Mouse (Mus musculus) heart, embryonic 13.5 days (tissue): ENCODE results near the gene Rtp4. TPM values are rescaled to one million over a fixed set of nuclear protein-coding genes. Genes with fewer than 3 reads are reported as not detected.

ENCODE experiments used
- ATAC-seq: fragments of 200-750 bp; cut with Nextera tagmentation; 2 replicates; pipeline ENCODE4 v1.8.0; 2017; ENCODE audit warnings: moderate TSS enrichment; ENCODE audit not compliant: insufficient number of reproducible peaks, low FRiP score, low TSS enrichment; ENCODE audit errors: extremely low read depth
- H3K27ac ChIP-seq: fragments of 300-500 bp; sonication (generic); replicated peaks from 2 replicates; pipeline ENCODE4 v1.5.1; 2015; ENCODE audit warnings: moderate library complexity, mild to moderate bottlenecking, inconsistent platforms
- H3K27me3 ChIP-seq: fragments of 300-500 bp; sonication (generic); replicated peaks from 2 replicates; pipeline ENCODE4 v1.6.1; 2015; ENCODE audit warnings: mild to moderate bottlenecking, inconsistent platforms
- H3K36me3 ChIP-seq: fragments of 300-500 bp; sonication (generic); 2 replicates; pipeline ENCODE4 v1.6.1; 2015; ENCODE audit warnings: mild to moderate bottlenecking, inconsistent platforms
- H3K4me1 ChIP-seq: fragments of 300-500 bp; sonication (generic); 2 replicates; pipeline ENCODE4 v1.6.1; 2015; ENCODE audit warnings: inconsistent platforms
- H3K4me2 ChIP-seq: fragments of 300-500 bp; sonication (generic); 2 replicates; pipeline ENCODE4 v1.6.1; 2015; ENCODE audit warnings: inconsistent platforms, mild to moderate bottlenecking, moderate library complexity
- H3K4me3 ChIP-seq: fragments of 300-500 bp; sonication (generic); 2 replicates; pipeline ENCODE4 v1.5.1; 2015; ENCODE audit warnings: moderate library complexity, mild to moderate bottlenecking, inconsistent platforms
- H3K9ac ChIP-seq: fragments of 300-500 bp; sonication (generic); 2 replicates; pipeline ENCODE4 v1.6.1; 2015; ENCODE audit warnings: inconsistent platforms, mild to moderate bottlenecking, moderate library complexity
- H3K9me3 ChIP-seq: fragments of 300-500 bp; sonication (generic); 2 replicates; pipeline ENCODE4 v1.6.1; 2016; ENCODE audit warnings: inconsistent platforms
- WGBS: fragments of 180-500 bp; shearing (Covaris S2); methylation state at CpG from one replicate; pipeline ENCODE4 v1.1.7; 2015; ENCODE audit warnings: mixed read lengths; 5-methylcytosine and 5-hydroxymethylcytosine counted together
- polyA plus RNA-seq: library from polyadenylated mRNA; unstranded; fragments of >200 nt; fragmentation: Nextera tagmentation; extraction: Ambion mirVana; gene quantifications from 2 replicates; pipeline ENCODE4 v1.2.1, GENCODE M21; 2015

Rtp4 gene
- polyA plus RNA-seq, 1 experiment from 2014 or later, result 9.3 TPM

DNA sequence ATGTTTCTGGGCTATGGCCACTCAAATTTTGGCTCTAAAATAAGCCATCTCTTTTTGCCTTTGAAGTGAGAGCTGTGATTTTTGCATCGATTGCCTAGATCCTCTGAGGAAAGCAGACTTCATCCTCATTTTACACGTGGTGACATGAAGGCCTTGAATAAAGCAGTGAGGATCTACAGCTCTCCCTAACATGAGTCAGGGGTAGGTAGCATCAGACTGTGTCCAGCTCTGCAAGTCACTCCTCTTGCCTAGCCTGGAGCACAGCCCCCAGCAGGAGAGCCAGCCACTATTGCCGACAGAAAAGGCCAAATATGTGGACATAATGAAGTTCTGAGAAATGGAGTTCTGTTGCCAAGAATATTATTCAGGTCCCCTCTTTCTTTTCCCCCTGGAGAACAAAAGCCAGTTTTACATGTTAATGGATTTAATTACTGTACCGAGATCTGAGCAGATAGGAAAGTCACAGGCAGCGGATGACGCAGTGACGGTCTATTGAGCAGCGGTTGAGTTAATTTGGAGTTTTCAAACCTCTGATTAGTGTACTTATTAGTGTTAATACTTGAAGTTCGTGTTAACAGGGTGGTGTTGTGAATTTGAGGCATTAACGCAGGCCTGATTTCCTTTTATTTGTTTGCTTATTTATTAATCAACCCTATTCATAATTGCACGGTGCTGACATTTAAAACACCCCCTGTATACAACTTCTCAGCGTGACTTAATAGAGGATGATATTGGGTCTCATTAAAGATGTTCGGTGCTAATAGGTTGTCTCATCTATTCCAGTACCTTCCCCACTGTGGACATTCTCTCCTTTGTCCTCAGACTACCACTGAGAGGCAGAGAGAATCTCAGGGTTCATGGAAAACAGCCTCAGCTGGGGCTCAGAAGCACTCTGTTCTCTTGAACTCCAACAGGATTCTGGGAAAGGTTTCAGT is 139.8 kb downstream of the Rtp4 start:
- WGBS, result 79% methylated on average over 13 of the region's 13 CpGs
- ATAC-seq, result no peak
- H3K36me3 ChIP-seq, result no peaks in the 10 kb centered on the region

More for the DNA sequence above, 139.8 kb downstream of the Rtp4 start:
- H3K4me3 ChIP-seq, result no peak overlapping the region
- no peak overlapping the region for H3K9ac ChIP-seq
- no peaks in the 10 kb centered on the region for H3K4me1 ChIP-seq
- H3K27me3 ChIP-seq, result no peaks in the 10 kb centered on the region
- no peak overlapping the region for H3K4me2 ChIP-seq
- peaks cover 5% of the 10 kb centered on the region; the same call in 1 of the 2 replicates for H3K9me3 ChIP-seq
- H3K27ac ChIP-seq, result no peak overlapping the region

Other genes with a start within 250 kb of the Rtp4 start
- gene Rtp1, start 91.2 kb upstream of the Rtp4 start, polyA plus RNA-seq, result not detected in 2 replicates
- gene Masp1, start 524 bp downstream of the Rtp4 start, polyA plus RNA-seq, result 10.4 and 13.3 TPM in 2 replicates